Mouse (Mus musculus) cortical plate, adult 2 months (tissue): ENCODE results near the gene Gnb1.

Source experiments
- CTCF ChIP-seq: fragments of 200-500 bp; IDR thresholded peaks from 2 replicates; pipeline ENCODE4 v1.5.1; 2011; ENCODE audit warnings: mild to moderate bottlenecking, control low read depth, low read length; ENCODE audit not compliant: insufficient read depth; ENCODE audit errors: extremely low read depth
- POLR2A ChIP-seq: fragments of 200-500 bp; IDR thresholded peaks from 2 replicates; pipeline ENCODE4 v1.6.1; 2011; ENCODE audit warnings: mild to moderate bottlenecking, low read length, control low read depth; ENCODE audit not compliant: insufficient read depth; ENCODE audit errors: extremely low read depth

DNA sequence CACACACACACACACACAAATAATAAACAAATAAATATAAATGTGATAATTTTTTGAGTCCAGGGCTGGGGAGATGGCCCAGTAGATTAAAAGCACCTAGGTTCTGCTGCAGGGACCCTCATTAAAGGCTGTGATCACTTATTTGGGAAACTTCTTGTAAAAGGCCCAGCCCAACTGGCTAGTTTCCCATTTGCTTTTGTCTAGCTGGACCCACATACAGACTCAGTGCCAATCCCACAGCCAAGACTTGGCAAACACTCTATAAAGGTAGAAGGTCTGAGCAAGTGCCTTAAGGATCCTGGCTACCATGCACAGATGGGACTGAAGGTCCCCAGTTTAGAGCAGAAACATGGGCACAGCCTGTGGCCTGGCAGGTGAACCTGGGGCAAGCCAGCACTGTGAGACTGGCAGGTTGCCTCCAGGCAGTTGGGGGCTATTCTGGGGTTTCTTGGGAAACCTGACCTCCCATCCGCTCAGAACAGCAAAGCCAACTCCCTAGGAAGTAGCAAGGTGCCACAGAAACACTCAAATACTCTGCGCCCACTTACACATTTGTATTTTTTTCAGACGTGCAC is 18.4 kb upstream of the Gnb1 start:
- TF ChIP-seq CTCF (no peak), POLR2A (no peak)
